Mouse (Mus musculus): ENCODE measurements at regions not wholly inside any gene's neighbourhood (a gene's known extent, or its start where the extent isn't known, plus 50 kb on each side); places are given as distances from the start of the nearest gene placed in this dataset.

DNA sequence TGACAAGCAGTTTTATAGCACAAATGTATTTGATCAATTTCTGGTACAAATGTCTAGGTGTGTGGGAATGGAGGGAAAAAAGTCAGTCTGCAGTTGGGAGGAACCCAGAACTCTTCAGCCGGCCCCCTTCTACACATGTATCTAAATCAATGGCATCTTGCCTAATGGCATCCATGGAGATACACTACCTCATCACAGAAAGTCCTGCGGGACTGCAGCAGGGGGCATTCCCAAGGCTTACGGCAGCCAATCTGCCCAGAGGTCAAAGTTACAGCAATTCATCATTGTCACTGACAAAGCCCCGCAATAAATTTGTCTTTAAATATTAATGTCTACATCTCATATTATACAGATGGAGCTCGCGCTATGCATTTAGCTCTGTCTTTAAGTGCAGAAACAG, 135.7 kb upstream of the Arhgap5 start:
- no peak for DNase-seq (ENCODE audit: low spot score in 2 of 2)

DNA sequence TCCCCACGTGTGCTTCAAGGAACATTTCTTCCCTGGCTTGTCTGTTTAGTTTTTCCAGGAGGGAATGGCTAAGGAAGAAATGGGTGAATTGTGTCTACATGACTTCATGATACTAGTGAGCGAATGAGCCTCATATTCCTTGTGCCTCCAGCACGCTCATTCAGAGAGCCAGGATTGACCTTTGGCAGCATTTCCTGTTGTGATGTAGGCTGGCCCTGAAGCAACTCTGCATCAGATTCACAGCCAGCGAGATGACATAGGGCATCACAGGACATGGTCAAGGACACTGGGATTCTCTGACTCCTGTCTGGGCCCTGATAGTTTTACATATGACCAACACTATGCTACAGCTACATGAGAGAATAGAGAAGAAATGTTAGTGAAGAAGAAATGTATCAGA, 135.3 kb upstream of the Arhgap5 start:
- no peak for DNase-seq (ENCODE audit: low spot score in 2 of 2)

DNA sequence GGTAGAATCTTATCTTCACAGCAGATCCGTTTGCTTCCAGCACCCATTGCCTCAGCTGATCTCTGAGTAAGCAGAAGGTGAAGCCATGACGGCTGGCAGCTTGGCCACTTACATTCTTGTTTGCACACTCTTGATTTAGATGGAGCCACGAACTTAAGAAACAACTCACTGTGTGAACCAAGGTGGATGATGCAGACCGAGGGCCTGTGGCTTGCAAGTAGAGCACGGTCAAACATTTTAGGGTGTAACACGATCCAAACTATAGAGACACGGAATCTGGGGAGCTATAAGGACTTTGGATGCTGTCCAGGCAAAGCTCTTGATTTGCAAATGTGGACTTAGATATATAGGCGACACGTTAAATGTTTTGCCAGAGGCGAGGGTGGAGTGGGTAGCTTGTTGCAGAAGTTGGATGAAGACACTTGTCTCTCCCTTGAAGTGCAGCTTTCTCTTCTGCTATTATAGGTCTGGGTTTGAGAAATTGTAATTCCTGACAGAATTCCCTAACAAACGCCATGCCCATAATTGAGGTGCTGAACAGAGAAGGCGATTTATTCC, 133.5 kb upstream of the Arhgap5 start:
- no peak for DNase-seq (ENCODE audit: low spot score in 2 of 2)

DNA sequence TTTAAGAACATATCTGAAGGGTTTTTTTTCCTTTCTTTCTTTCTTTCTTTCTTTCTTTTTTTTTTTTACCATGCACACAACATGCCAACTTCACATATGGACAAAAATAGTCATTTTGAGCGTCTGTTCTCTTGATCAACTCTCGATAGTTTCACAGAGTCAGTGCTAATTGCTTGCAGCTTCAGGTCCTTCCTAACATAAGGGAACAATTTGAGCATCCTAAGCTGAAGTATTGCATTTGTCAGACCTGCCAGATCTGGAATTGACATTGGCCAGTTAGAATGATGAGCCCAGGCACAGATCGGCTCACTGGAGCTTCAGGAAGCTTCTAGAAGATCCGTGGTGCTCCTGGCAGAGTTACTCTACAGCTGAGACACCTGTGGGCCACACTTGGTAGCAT, 128.7 kb upstream of the Arhgap5 start:
- DNase-seq (ENCODE audit: low spot score in 2 of 2), result no peak

DNA sequence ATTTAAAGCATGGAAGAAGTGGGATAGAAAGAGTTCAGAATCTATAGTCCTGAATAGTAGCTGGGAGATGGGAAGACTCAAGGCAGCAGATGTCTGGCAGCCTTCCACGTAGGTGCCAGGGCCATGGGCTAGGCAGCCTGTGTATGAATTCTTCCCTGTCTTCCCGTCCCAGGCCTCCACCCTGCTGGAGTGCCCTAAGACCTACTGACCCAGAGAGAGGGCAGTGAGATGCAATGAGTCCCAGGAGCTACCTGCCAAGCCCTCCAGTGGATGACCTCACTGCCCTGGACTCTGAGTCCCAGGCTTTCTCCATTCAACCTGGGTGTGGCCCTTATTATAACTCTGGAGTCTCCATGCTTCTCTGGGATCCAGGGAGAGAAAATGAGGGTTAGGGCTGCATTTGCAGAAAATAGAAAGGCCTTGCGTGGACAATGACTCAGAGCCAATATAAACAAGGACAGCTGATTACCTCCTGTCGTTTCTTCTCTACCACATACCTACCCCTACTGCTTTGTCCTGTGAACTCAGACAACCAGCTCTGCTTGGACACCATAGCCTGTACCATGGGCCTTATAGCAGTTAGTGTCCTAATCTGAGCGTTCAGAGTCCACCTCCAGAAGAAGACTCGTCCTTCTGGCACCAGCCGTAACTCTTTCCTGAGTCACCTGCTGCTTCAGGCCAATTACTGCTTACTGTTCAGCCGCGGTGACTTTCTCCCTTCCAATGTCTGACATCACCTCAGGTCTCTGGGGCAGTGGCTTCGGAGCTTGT, 126.9 kb upstream of the Arhgap5 start:
- no peak for DNase-seq (ENCODE audit: low spot score in 2 of 2)

DNA sequence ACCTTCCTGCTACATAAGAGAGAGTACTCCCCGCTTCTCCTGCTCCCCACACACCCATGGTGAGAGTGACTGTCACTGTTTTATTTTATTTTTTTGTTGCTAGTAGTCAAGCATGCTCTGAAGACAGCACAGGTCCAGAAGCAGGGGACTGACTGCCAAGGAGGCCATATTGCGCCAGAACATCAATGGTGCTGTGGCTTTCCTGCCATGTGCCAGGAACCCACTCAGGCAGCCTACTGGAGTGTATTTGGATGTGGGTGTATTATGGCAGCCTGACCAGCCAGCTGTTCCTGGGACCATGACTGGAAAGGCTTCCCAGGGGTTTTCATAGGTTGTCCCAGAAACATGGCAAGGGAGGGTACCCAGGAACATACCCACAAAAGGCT, 126.3 kb upstream of the Arhgap5 start:
- DNase-seq (ENCODE audit: low spot score in 2 of 2), result no peak

DNA sequence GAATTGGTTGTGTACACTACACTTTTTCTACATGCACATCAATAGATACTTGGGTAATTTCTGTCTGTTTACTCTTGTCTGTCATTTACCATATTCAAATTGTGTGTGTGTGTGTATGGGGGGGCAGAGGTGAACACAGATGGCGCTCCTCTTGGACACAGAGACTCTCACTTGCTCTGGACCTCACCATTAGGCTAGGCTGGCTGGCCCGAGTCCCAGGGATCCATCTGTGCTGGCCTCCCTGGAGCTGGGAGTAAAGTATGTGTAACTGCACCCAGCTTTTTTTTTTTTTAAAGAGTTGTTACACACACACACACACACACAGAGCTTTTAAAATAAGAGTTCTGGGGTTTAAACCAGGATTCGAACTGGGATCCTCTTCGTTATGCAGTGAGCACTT, 124.5 kb upstream of the Arhgap5 start:
- DNase-seq (ENCODE audit: low spot score in 2 of 2), result no peak

DNA sequence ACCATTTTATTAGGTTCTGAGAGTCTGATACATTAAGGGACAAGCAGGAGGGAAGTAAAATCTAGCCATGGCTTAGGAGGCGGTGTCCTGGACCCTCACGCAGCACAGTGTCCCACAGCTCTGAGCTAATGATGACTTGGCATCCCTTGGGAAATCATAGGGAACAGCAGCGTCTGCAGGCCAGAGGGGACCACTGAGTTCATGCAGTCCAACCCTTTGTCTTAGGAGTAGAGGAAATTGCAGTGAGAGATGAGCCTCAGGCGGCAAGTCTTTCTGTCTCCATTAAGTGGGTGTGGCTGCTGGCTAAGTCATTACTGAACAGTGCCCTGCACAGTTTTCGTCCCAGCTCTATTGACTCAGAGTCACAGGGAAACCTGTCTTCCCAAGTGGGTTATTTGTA, 123.8 kb upstream of the Arhgap5 start:
- DNase-seq (ENCODE audit: low spot score in 2 of 2), result no peak

DNA sequence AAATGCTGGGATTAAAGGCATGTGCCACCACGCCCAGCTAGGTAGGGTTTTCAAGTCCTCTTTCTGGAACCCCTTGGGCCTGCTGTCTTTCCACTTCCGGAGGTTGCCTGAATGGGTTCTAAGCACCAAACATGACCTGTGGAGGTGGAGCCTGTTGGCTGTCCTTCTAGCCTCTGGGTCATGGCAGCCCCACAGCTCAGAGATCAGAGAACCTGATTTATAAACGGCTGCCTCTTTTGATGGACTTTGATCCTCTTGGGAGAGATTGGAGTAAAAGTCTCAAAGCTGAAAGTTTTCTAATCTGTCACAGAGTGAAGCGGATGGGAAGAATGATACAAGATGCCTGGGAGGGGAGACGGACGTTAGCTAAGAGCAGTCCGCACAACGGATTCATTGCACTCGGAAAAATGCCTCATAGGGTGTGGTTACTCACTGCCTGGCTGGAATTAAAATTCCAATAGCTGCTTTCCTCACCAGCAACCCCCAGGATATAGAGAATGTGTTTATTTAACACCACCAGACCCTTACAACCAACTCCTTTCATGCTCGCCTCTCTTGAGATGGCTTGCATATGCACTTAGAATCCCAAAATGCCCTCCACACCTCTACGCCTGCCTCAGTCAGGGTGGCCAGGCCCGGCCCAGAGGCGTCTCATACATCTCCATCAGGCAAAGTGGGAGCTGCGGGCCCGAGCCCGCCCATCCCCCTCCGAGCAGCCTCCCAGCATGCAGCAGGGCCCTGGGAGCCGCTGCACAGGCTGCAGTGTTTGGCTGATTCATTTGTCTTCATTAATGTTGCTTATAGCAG, 122.4 kb upstream of the Arhgap5 start:
- DNase-seq (ENCODE audit: low spot score in 2 of 2), result no peak

DNA sequence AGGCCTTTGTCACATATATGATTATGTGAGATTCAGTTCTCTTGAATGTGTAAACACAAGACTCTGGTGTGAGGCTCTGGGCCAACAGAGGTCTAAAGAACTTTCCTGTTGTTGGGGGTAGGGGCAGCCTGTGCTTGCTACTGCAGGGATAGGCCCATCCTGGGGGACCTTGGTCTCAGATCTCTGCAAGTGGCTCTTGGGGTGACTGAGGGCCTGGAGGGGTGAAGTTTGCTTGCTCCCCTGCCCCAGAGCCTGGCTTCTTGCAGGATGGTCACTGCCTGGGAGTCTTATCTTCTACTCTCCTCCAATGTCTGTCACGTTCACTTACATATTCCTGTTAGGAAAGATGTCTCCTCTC, 121.8 kb upstream of the Arhgap5 start:
- no peak for DNase-seq (ENCODE audit: low spot score in 2 of 2)

DNA sequence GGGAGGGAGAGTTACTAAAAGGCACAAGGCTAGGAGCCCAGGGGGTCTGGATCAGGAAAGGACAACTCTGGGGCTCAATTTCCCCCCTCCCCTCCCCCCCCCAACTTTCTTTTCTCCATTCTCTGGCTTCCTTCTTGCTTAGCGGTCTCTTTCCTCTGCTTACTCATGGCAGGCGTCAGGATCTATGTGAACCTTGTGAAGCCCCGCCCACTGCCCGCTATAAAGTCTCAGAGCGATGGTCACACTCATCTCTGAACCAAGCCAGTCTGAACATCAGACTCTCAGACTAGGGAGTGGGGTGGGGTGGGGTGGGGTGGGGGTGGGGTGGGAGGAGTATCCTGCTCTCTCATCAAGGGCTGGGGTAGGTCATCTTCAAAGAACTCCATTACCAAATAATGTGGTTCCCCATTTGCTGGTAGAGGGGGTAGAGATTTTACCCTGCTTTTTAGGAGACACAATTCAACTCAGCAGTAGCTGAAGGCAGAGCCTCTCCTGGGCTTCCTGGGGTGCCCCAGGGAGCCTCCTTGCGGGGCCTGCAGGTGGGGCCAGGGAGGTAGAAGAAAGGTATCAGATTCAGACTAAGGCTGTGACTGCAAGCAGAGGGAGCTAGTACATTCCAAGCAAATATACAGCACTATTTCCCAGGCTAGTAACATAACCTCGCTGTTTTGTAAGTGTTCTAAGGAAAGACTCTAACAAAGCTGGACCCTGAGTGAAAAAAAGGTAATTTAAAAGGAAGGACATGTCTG, 120.8 kb upstream of the Arhgap5 start:
- DNase-seq (ENCODE audit: low spot score in 2 of 2), result no peak

DNA sequence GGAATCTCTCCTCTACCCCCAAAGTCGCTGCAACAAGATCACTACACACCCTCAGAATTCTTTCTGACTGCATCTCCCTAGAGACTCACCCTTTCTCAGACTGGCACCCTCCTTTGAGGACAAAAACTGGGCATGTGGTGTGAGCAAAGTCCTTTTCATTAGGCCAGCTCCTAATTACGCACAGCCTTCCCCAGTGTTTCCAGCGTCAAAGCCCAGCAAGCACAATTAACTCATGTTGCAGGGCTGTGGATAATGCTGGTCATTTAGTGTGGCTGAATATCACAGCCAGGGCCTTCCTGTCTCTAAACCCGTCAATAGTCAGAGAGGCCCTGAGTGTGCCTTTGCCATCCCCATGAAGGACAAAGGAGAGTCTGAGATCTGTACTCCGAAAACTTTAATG, 114.2 kb upstream of the Arhgap5 start:
- no peak for DNase-seq (ENCODE audit: low spot score in 2 of 2)

DNA sequence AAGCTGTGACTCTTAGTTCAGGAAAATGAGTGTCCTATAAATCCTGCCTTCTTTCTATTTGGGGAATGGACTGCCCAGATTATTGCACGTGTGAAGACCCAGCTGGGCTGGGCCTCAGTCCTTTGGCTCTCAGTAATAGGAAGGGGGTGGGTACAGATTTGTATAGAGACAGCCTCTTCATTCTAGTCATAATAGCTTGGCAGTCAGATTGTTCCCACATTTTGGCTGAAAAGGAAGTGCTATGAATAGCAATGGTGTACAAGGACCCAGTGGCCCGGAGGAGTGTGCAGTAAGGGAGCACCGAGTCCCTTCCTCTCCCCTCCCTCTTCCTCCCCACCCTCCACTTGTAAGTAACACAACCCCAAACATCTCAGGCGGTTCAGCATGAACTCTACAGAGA, 113.5 kb upstream of the Arhgap5 start:
- no peak for DNase-seq (ENCODE audit: low spot score in 2 of 2)

DNA sequence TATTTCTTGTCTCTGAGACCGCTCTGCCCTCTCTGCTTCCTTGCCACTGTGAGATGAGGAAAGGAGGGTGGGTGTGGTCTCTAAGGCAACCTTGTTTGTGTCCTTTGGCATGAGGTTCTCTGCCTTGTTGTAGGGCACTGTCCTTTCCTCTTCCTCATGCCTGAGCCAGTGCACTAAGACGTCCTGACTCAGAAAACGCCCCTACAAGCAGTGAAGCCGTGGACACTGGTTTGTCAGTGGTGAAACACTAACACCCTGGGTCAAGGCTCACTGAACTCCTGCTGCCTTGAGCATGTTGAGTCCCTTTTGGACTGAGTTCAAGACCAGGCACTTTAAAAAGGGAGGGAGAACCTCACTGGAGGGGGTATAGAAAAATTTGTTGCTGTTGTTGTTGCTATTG, 111.1 kb upstream of the Arhgap5 start:
- no peak for DNase-seq (ENCODE audit: low spot score in 2 of 2)

DNA sequence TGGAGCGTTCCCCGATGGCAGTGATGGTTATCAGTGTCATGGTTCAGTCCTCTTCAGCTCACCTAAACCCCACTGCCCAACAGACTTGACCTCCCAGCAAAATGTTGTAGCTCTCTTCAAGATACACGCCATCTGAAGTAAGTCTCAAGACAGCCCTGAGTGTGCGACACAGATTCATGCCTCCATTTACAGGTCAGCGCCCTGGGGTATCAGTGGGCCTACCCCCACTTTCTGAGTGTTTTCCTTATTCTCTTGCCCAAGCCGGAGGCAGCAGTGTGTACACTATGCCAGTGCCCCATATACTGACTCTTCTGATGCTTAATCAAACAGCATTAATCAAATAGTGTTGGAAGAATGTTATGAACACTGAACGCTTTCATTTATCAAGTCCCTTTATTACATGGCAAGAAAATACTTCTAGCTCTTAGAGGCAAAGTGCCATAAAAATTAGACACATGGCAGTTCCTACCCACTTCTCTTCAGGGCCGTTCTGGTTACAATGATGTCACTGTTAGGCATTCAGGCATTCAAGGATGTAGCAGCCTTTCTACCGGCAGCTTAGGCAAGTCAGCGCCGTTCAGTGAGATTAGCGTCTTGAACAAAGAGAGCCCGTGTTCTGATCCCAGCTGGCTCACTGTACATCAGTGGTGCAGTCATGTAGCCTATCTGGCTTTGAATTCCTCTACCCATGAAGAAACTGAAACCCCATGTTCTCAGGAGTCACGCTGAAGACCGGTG, 109.6 kb upstream of the Arhgap5 start:
- DNase-seq (ENCODE audit: low spot score in 2 of 2), result no peak

DNA sequence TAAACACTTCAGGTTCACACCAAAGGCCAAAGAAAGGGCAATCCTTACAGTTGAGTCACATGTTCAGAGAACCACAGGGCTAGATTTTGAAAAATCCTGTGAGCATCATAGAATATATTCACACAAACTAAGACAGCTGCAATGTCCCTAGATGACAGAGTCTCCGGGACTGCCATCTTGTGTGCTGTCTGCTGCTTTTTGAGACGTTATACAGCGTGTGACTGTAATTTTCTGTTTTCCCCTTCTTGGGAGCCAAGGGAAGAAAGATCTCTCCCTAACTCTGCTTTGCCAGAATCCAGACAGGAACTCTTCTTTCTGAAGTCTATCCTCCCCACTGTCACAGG, 109.1 kb upstream of the Arhgap5 start:
- no peak for DNase-seq (ENCODE audit: low spot score in 2 of 2)

DNA sequence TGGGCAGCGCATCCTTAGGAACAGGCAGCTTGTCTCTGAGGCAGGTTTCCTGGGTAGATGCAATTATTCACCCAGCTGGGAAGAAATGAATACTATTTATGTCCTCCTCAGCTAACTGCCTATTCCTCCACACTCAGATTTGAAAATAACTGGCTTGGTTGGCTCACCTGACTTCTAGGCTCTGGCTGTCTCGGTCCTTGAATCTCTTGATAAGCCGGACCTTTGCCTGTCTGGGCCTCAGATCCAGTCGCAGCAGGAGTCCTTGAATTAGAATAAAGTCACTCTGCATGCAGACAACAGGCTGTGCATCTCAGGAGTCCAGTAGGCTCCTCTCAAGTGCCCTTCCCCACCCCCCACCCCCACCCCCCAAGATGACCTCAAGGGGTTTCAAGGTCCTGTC, 108.7 kb upstream of the Arhgap5 start:
- DNase-seq (ENCODE audit: low spot score in 2 of 2), result no peak

DNA sequence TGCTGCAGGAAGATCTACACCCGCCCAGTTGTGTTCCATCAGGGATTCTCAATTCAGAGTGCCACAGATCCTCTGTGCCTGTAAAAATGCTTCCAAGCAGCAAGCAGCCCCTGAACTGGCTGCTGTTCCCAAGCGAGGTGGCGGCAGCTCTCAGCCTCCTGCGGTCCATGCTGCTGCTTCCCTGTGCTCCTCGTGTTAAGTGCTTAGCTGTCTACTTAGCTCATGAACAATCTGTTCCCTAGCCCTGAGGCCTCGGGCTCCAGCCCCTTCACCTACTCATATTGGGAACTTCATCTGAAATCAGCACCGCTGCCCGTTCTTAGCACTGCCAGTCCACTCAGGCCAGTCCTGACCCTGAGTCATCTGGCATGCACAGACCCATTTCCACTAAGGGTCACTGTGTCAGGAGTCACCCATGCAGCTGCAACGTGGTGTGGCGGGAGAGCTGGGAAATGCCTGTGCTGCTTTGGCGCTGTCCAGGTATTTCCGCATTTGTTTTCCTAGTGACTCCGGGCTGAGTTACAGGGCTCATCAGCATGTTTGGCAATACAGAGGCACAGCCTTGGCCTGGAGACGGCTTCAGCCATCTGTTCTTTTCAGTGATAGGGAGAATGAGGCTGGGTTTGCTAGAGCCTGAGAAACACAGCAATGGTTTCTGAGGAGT, 107.5 kb upstream of the Arhgap5 start:
- peak in 1 of 2 experiments; percentile 22 for DNase-seq (ENCODE audit: low spot score in 2 of 2)

DNA sequence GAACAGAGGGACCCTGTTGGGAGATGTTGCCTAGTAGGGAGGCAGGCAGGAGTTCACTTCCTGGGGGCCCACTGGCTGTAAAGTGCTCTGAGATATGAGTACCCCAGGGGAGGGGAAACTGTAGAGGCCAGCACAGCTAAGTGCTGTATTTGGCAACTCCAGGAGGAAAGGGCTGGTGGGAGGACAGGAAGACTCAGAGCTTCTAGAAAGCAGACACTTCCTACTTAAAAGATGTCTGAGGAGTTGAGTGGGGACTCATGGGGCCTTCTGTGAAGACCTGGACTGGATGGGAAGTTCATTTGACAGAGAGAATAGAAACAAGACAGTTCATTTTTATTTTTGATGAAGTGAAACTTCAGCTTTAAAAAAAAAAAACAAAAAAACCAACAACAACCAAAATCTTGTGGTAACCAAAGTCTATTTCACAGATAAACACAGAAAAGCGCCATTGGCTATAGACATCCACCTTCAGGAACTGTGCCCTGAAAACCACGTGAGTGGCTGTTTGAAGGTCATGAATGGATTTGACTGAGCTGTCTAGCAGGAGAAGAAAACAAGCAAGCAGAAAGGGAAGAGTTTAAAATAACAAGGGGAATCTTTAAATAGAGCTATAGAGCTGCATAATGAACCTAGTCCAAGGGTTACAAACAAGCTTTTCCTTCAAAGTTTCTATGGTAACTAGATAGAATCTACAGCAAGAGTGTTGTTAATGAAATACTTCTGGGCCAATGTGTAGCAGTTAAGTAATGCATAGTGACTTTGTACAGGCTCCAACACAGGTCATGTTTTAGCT, 105.9 kb upstream of the Arhgap5 start:
- DNase-seq (ENCODE audit: low spot score in 2 of 2), result no peak

DNA sequence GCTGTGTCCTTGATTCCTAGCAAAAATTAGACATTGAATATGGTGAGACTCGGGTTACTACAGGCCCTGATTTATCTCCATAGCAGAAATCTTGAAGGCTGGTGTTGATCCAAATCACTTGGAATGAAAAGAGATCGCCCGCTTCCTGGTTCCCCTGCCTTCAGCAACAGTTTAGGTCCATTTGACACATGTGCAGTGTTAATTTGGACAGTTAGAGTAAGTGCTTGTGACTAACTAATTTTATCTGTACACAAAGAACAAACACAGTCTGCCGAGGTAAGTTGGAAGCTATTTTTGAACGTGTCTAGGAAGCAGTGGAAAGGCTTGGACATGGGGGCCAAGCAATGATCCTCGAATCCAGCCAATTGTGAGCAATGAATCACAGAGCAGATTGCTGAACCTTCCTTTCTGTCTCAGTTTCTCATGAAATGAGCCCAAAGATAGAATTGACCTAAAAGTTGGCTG, 105.2 kb upstream of the Arhgap5 start:
- no peak for DNase-seq (ENCODE audit: low spot score in 2 of 2)
